ENCODE assay signal across 42 mouse cellular contexts in genomic region chr2:181166469-181166868, GRCm38 (mm10). TPM values are rescaled to one million over a fixed set of nuclear protein-coding genes. Genes with fewer than 3 reads are reported as not detected.
"Had no signal": no experiment of that assay in that cellular context is flagged by ENCODE, and none has a peak within 500 bp of the region (broad histone marks: within the 10 kb centered on the region; RNA-seq: fewer than 3 reads in every experiment).

No protein-coding gene starts in this region.

- H3K4me1 ChIP-seq: limb, embryonic 10.5 days; limb, embryonic 12.5 days; limb, embryonic 13.5 days; limb, embryonic 15.5 days; liver, embryonic 13.5 days; liver, embryonic 15.5 days; lung, embryonic 15.5 days; megakaryocyte, embryonic 14.5 days; midbrain, embryonic 10.5 days; midbrain, embryonic 12.5 days; midbrain, embryonic 13.5 days; midbrain, embryonic 15.5 days; neural tube, embryonic 12.5 days had no signal

- H3K27ac ChIP-seq: limb, embryonic 10.5 days; limb, embryonic 12.5 days; limb, embryonic 13.5 days; limb, embryonic 15.5 days; liver, embryonic 13.5 days; liver, embryonic 14.5 days; liver, embryonic 15.5 days; lung, embryonic 15.5 days; macrophage; midbrain, embryonic 10.5 days; midbrain, embryonic 12.5 days; midbrain, embryonic 13.5 days; midbrain, embryonic 15.5 days; neural tube, embryonic 12.5 days had no signal

- H3K27me3 ChIP-seq: lung, embryonic 15.5 days; midbrain, embryonic 12.5 days; midbrain, embryonic 15.5 days; neural tube, embryonic 12.5 days had no signal

- H3K9me3 ChIP-seq: limb, embryonic 10.5 days; limb, embryonic 15.5 days; liver, embryonic 13.5 days; liver, embryonic 15.5 days; lung, embryonic 15.5 days; midbrain, embryonic 12.5 days; midbrain, embryonic 13.5 days; midbrain, embryonic 15.5 days; neural tube, embryonic 12.5 days had no signal

- ATAC-seq: liver, postnatal 0 days; lung, postnatal 0 days; midbrain, embryonic 13.5 days; midbrain, embryonic 15.5 days; midbrain, embryonic 16.5 days had no signal

- H3K4me2 ChIP-seq: limb, embryonic 12.5 days; limb, embryonic 13.5 days; limb, embryonic 15.5 days; liver, embryonic 11.5 days; liver, embryonic 13.5 days; liver, embryonic 15.5 days; lung, embryonic 14.5 days; lung, embryonic 15.5 days; midbrain, embryonic 11.5 days; midbrain, embryonic 12.5 days; midbrain, embryonic 13.5 days; midbrain, embryonic 15.5 days; neural tube, embryonic 12.5 days had no signal

- H3K9ac ChIP-seq: limb, embryonic 12.5 days; limb, embryonic 13.5 days; limb, embryonic 15.5 days; liver, embryonic 13.5 days; liver, embryonic 14.5 days; liver, embryonic 15.5 days; liver, postnatal 0 days; lung, embryonic 14.5 days; lung, embryonic 15.5 days; midbrain, embryonic 12.5 days; midbrain, embryonic 13.5 days; midbrain, embryonic 15.5 days; neural tube, embryonic 12.5 days had no signal

- H3K4me3 ChIP-seq: limb, embryonic 10.5 days; limb, embryonic 12.5 days; limb, embryonic 13.5 days; limb, embryonic 15.5 days; liver, embryonic 13.5 days; liver, embryonic 15.5 days; lung, embryonic 15.5 days; megakaryocyte, embryonic 14.5 days; midbrain, embryonic 10.5 days; midbrain, embryonic 12.5 days; midbrain, embryonic 13.5 days; midbrain, embryonic 15.5 days; myocyte; neural tube, embryonic 12.5 days had no signal

- DNase-seq: left cerebral cortex, postnatal 4 days; liver; liver, embryonic 13.5 days; liver, postnatal 0 days; lung, adult 18-20 months; lung, adult 2 months; lung, embryonic 14.5 days; lung, postnatal 10 days; lung, postnatal 14 days; lung, postnatal 36 days; lung, postnatal 4 days; midbrain, embryonic 14.5 days had no signal

- H3K36me3 ChIP-seq: limb, embryonic 10.5 days; limb, embryonic 12.5 days; limb, embryonic 13.5 days; limb, embryonic 15.5 days; liver, embryonic 13.5 days; liver, embryonic 15.5 days; lung, embryonic 15.5 days; midbrain, embryonic 10.5 days; midbrain, embryonic 12.5 days; midbrain, embryonic 13.5 days; midbrain, embryonic 15.5 days; neural tube, embryonic 12.5 days had no signal

RNA-seq across cellular contexts. Expression of gene Eef1a2, which starts 9.7 kb away (rescaled TPM):
- total RNA-seq: megakaryocyte progenitor cell, adult 5-6 weeks; megakaryocyte, adult 5-6 weeks; megakaryocyte-erythroid progenitor cell, adult 5-6 weeks; monocyte, adult 5-6 weeks had no signal
- polyA plus RNA-seq: limb, embryonic 10.5 days; limb, embryonic 13.5 days; limb, embryonic 15.5 days; liver, adult 2 months; liver, embryonic 11.5 days; liver, embryonic 13.5 days; liver, embryonic 14.5 days; liver, embryonic 15.5 days; liver, embryonic 16.5 days; liver, postnatal 0 days; lung, embryonic 14.5 days; midbrain, embryonic 10.5 days had no signal

RNA-seq across cellular contexts. Expression of gene Kcnq2, which starts 31.4 kb away (rescaled TPM):
- total RNA-seq: liver, adult 2 months; megakaryocyte progenitor cell, adult 5-6 weeks; megakaryocyte, adult 5-6 weeks; megakaryocyte-erythroid progenitor cell, adult 5-6 weeks; monocyte, adult 5-6 weeks had no signal
- polyA plus RNA-seq: liver, adult 2 months; liver, postnatal 0 days; lung, postnatal 0 days; macrophage; myocyte had no signal

RNA-seq across cellular contexts. Expression of gene Ptk6, which starts 36.1 kb away (rescaled TPM):
- total RNA-seq: left cerebral cortex, adult 8-10 months; left cerebral cortex, postnatal 10 days; left cerebral cortex, postnatal 36 days; left cerebral cortex, postnatal 4 days; megakaryocyte progenitor cell, adult 5-6 weeks; megakaryocyte, adult 5-6 weeks; megakaryocyte-erythroid progenitor cell, adult 5-6 weeks; midbrain, postnatal 0 days had no signal
- polyA plus RNA-seq: limb, embryonic 10.5 days; limb, embryonic 12.5 days; limb, embryonic 13.5 days; liver, embryonic 11.5 days; lung, embryonic 14.5 days; macrophage; midbrain, embryonic 10.5 days; midbrain, embryonic 11.5 days; midbrain, embryonic 12.5 days; midbrain, embryonic 13.5 days; midbrain, embryonic 14.5 days; midbrain, embryonic 15.5 days; midbrain, embryonic 16.5 days; midbrain, postnatal 0 days; neural tube, embryonic 11.5 days; neural tube, embryonic 12.5 days had no signal

RNA-seq across cellular contexts. Expression of gene Srms, which starts 46.5 kb away (rescaled TPM):
- total RNA-seq: megakaryocyte progenitor cell, adult 5-6 weeks; megakaryocyte, adult 5-6 weeks; megakaryocyte-erythroid progenitor cell, adult 5-6 weeks had no signal
- polyA plus RNA-seq: macrophage; midbrain, embryonic 13.5 days; myocyte had no signal
